Mouse (Mus musculus) heart, embryonic 11.5 days (tissue): ENCODE data around the gene Abca13. TPM values are rescaled to one million over a fixed set of nuclear protein-coding genes. Genes with fewer than 3 reads are reported as not detected.
"Not testable (repeated sequence)": the region's sequence is repeated elsewhere in the genome, so short reads cannot be mapped to it uniquely, and the experiment has no call there.

Source experiments
- ATAC-seq: fragments of 200-750 bp; cut with Nextera tagmentation; replicated peaks from 2 replicates; pipeline ENCODE4 v1.8.0; 2017; ENCODE audit warnings: moderate library complexity; ENCODE audit not compliant: insufficient number of reproducible peaks, low FRiP score, low TSS enrichment
- H3K27ac ChIP-seq: fragments of 300-500 bp; sonication (generic); 2 replicates; pipeline ENCODE4 v1.5.1; 2014; ENCODE audit warnings: mild to moderate bottlenecking, low read depth, low read length
- H3K27me3 ChIP-seq: fragments of 300-500 bp; sonication (generic); 2 replicates; pipeline ENCODE4 v1.6.1; 2014; ENCODE audit warnings: mild to moderate bottlenecking, low read length, mixed read lengths; ENCODE audit not compliant: control insufficient read depth, insufficient read depth
- H3K36me3 ChIP-seq: fragments of 300-500 bp; sonication (generic); 2 replicates; pipeline ENCODE4 v1.6.1; 2014; ENCODE audit warnings: mild to moderate bottlenecking, low read length, moderate library complexity, mixed read lengths; ENCODE audit not compliant: control insufficient read depth, insufficient read depth
- H3K4me1 ChIP-seq: fragments of 300-500 bp; sonication (generic); 2 replicates; pipeline ENCODE4 v1.6.1; 2014; ENCODE audit warnings: low read length; ENCODE audit not compliant: control insufficient read depth, insufficient read depth
- H3K4me2 ChIP-seq: fragments of 300-500 bp; sonication (generic); 2 replicates; pipeline ENCODE4 v1.6.1; 2014; ENCODE audit warnings: mild to moderate bottlenecking, moderate library complexity
- H3K4me3 ChIP-seq: fragments of 300-500 bp; sonication (generic); 2 replicates; pipeline ENCODE4 v1.5.1; 2014; ENCODE audit warnings: low read depth, low read length
- H3K9ac ChIP-seq: fragments of 300-500 bp; sonication (generic); 2 replicates; pipeline ENCODE4 v1.6.1; 2014; ENCODE audit warnings: mild to moderate bottlenecking, low read depth, low read length, moderate library complexity
- H3K9me3 ChIP-seq: fragments of 300-500 bp; sonication (generic); replicated peaks from 2 replicates; pipeline ENCODE4 v1.6.1; 2016; ENCODE audit warnings: low read length; ENCODE audit not compliant: control insufficient read depth
- WGBS: fragments of 180-500 bp; shearing (Covaris S2); extraction: QIAGEN DNeasy Blood & Tissue Kit; methylation state at CpG from one replicate; pipeline ENCODE4 v1.1.7; 2014; ENCODE audit not compliant: insufficient replicate concordance; 5-methylcytosine and 5-hydroxymethylcytosine counted together
- polyA plus RNA-seq: library from polyadenylated mRNA; unstranded; fragments of >200 nt; fragmentation: Nextera tagmentation; extraction: Ambion mirVana; gene quantifications from 2 replicates; pipeline ENCODE4 v1.2.1, GENCODE M21; 2014

The Abca13 gene
- polyA plus RNA-seq, 1 experiment from 2014 or later: 0.03 TPM

DNA sequence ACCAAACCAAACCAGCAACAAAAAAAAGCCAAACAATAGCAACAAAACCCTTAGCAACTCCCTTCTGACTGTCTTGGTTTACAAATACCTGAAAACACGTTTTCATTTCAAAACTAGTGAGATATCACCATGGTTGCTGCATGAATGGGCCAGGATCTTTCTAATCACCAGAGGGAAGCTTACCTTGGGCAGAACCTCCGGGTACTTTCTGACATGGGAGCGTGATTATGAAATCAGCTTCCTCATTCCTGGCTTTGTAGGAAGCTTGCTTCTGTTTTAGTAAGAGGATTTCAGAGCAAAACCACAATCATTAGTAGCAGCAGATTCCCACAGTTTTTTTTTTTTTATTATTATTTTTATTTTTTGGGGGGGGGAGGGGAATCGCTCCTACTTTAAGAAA is 34.7 kb downstream of the Abca13 start:
- no peaks in the 10 kb centered on the region for H3K36me3 ChIP-seq
- WGBS: 66% methylated on average over 4 of the region's 4 CpGs
- no peak overlapping the region for H3K4me3 ChIP-seq
- H3K9me3 ChIP-seq: no peaks in the 10 kb centered on the region
- H3K4me1 ChIP-seq: no peaks in the 10 kb centered on the region
- H3K27ac ChIP-seq: no peak overlapping the region
- H3K9ac ChIP-seq: no peak overlapping the region
- no peak overlapping the region for H3K4me2 ChIP-seq
- ATAC-seq: no peak
- no peaks in the 10 kb centered on the region for H3K27me3 ChIP-seq

DNA sequence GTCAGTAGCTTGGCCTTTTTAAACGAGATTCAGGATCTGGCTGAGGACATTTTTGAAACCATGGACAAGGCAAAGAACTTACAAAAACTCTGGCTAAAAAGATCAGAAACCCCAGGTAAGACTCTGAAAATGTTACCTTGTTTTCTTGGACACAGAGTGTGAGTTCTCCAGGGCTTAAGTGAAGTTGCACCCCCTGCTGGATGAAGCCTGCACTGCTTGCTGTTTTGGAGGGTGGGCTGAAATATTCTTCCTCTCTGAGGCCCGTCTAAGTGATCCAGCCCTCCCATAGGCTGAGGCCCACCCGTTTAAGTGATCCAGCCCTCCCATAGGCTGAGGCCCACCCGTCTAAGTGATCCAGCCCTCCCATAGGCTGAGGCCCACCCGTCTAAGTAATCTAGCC is 57.9 kb downstream of the Abca13 start:
- WGBS: 74% methylated on average over 5 of the region's 5 CpGs
- H3K4me3 ChIP-seq, H3K27ac ChIP-seq, H3K36me3 ChIP-seq, H3K9ac ChIP-seq, H3K4me1 ChIP-seq, H3K4me2 ChIP-seq, H3K27me3 ChIP-seq, H3K9me3 ChIP-seq, ATAC-seq: not testable (repeated sequence)

DNA sequence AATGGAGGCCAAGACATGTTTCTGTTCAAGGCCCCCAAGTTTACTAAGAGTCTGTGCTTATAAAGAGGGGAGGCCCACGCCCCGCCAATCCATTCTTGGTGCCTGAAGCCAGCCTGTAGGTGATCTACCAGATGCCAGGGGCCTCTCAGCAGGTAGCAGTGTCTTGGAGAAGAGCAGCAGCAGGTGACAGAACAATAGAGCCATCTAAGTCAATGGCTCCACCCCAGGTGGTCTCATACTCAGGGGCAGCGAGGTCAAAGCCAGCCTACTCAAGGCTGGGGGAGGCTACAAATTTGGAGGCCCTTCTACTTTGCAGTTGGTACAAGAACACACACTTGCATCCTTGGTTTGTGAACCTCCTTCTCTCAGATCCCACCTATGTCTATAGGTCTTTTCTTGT is 71.3 kb downstream of the Abca13 start:
- not testable (repeated sequence) for H3K9ac ChIP-seq, H3K4me3 ChIP-seq, H3K27ac ChIP-seq, H3K4me2 ChIP-seq, H3K4me1 ChIP-seq, H3K36me3 ChIP-seq, ATAC-seq, H3K9me3 ChIP-seq, H3K27me3 ChIP-seq
- WGBS: 56% methylated on average over 3 of the region's 3 CpGs

DNA sequence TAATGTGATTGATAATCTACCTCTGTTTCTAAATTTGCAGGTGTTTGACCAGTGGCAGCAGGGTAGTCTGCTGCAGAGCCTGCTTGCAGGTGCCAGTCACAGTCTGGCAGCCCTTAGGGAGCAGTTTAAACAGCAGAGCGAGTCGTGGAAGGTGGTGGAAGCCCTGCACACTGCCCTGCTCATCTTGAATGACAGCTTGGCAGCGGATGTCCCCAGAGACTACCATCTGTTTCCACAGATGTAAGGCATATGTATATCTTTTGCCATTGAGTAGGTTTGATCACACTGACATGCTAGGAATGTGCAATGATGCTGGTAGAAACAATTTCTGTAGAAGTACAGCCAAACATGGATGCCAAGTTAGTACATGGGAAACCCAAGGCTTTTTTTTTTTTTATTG is 77.3 kb downstream of the Abca13 start:
- 70% methylated on average over 3 of the region's 3 CpGs for WGBS
- Histone ChIP-seq H3K27me3 (no peaks in the 10 kb centered on the region), H3K4me2 (no peak overlapping the region), H3K9ac (no peak overlapping the region), H3K4me3 (no peak overlapping the region), H3K36me3 (no peaks in the 10 kb centered on the region), H3K4me1 (no peaks in the 10 kb centered on the region), H3K27ac (no peak overlapping the region), H3K9me3 (no peaks in the 10 kb centered on the region)
- ATAC-seq: no peak

DNA sequence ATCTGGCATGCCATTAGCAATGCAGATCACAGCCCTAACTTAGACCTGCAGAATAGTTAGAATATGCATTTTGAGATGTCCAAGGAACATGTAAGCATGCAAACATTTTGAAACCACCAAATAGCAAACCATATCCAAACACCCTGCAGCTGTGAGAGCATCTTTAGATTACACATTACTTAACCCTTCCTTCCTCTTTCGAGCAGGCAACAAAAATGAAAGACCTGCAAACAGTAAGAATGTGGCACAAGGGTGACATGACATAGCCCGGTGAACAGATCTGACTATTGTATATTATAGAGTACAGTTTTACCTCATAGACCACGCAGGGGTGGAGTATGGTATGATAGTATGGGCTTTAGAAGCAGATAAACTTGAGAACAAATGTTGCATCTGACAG is 93.5 kb downstream of the Abca13 start:
- H3K4me2 ChIP-seq: no peak overlapping the region
- ATAC-seq: no peak
- no peak overlapping the region for H3K27ac ChIP-seq
- 76% methylated on average over 3 of the region's 3 CpGs for WGBS
- no peaks in the 10 kb centered on the region for H3K4me1 ChIP-seq
- H3K4me3 ChIP-seq: no peak overlapping the region
- no peaks in the 10 kb centered on the region for H3K36me3 ChIP-seq
- no peak overlapping the region for H3K9ac ChIP-seq
- H3K9me3 ChIP-seq: no peaks in the 10 kb centered on the region
- no peaks in the 10 kb centered on the region for H3K27me3 ChIP-seq

DNA sequence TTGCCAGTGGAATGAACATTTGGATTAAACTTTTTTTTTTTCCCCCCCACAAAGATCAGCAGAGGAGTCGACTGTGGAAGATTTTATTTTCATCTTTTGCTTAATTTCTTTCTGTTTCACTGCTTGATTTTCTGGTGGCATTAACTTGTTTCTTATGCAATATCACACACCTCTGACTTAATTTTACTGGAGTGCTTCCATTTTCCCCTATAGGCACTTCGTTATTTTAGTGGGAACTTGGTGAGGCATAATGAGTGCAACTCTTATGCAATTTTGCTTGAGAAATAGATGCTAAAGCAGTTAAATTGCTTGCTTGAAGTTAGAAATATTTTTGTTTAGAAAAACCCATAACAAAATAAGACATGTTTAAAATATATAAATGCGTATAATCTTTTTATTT is 94.0 kb downstream of the Abca13 start:
- no peak overlapping the region for H3K9ac ChIP-seq
- H3K36me3 ChIP-seq: no peaks in the 10 kb centered on the region
- H3K4me1 ChIP-seq: no peaks in the 10 kb centered on the region
- H3K4me2 ChIP-seq: no peak overlapping the region
- H3K27me3 ChIP-seq: no peaks in the 10 kb centered on the region
- H3K9me3 ChIP-seq: no peaks in the 10 kb centered on the region
- ATAC-seq: no peak
- 72% methylated on average over 3 of the region's 3 CpGs for WGBS
- no peak overlapping the region for H3K27ac ChIP-seq
- no peak overlapping the region for H3K4me3 ChIP-seq

DNA sequence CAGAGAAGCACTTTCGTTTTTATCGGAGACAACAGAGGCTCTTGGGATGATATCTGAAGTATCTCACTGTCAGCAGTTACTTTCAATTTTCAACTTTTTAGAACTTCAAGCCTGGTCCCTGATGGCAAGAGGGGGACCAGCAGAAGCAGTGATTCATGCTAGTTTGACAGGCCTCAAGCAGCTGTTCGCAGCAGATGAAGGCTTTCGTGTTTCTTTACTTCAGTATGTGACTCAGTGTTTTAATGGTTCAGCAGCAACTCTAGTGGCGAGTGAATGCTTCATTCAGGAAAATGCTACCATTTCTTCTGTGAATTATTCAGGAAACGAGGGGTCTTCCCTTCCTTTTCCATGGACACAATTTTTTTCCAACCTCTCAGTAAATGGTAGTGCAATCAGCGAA is 99.4 kb downstream of the Abca13 start:
- H3K4me3 ChIP-seq: no peak overlapping the region
- no peaks in the 10 kb centered on the region for H3K36me3 ChIP-seq
- ATAC-seq: no peak
- no peak overlapping the region for H3K27ac ChIP-seq
- WGBS: 80% methylated on average over 7 of the region's 7 CpGs
- no peaks in the 10 kb centered on the region for H3K4me1 ChIP-seq
- H3K4me2 ChIP-seq: no peak overlapping the region
- H3K27me3 ChIP-seq: no peaks in the 10 kb centered on the region
- H3K9me3 ChIP-seq: no peaks in the 10 kb centered on the region
- H3K9ac ChIP-seq: no peak overlapping the region

DNA sequence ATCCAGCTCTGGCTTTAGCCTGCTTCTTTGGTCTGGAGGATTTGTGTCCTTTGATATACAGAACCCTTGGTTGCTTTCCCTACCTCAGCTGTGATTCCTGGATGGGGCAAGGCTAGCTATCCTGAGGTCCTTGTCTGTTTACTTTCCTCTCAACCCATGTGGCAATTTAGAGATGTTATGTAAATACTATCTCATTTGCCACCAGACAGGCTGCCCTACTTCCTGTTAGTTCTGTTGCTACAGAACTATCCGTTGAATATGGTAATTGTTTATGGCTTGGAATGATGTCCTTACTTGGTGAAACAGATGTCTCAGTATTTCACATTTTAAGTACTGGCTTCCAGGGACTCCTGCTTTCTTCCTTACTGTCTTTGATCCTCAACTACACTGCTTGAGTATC is 107.9 kb downstream of the Abca13 start:
- Histone ChIP-seq H3K4me2 (no peak overlapping the region), H3K9ac (no peak overlapping the region), H3K4me1 (no peaks in the 10 kb centered on the region), H3K27me3 (no peaks in the 10 kb centered on the region), H3K27ac (no peak overlapping the region), H3K4me3 (no peak overlapping the region), H3K36me3 (no peaks in the 10 kb centered on the region), H3K9me3 (no peaks in the 10 kb centered on the region)
- WGBS: 59% methylated on average over 1 of the region's 1 CpGs
- no peak for ATAC-seq

DNA sequence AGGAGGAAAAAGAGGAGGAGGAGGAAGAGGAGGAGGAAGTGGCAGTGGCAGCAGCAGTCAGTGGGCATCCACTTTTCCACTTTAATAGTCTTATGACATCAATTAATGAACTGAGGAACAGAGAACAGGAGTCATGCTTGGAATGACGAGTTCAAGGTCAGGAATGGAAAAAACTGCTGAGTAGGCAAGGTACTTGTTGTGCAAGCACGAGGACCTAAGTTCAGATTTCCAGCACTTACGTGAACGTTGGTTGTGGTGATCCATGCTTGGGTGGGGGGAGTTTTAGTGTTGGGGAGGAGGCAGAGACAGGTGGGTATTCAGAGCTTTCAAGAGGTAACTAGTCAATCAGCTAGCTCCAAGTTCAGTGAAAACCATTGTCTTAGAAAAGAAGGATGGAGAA is 113.7 kb downstream of the Abca13 start:
- H3K4me3 ChIP-seq: no peak overlapping the region
- WGBS: 79% methylated on average over 4 of the region's 4 CpGs
- no peak for ATAC-seq
- H3K9me3 ChIP-seq: no peaks in the 10 kb centered on the region
- H3K4me2 ChIP-seq: no peak overlapping the region
- H3K27ac ChIP-seq: no peak overlapping the region
- no peaks in the 10 kb centered on the region for H3K27me3 ChIP-seq
- no peaks in the 10 kb centered on the region for H3K4me1 ChIP-seq
- H3K9ac ChIP-seq: no peak overlapping the region
- no peaks in the 10 kb centered on the region for H3K36me3 ChIP-seq
